Mouse (Mus musculus) stomach, postnatal 0 days (tissue): ENCODE data around the gene Dock8.

Experiments used
- CTCF ChIP-seq: IDR thresholded peaks from 2 replicates; pipeline ENCODE4 v1.5.1; 2016; ENCODE audit warnings: antibody characterized with exemption, low read depth, mild to moderate bottlenecking, moderate library complexity
- EP300 ChIP-seq: optimal IDR thresholded peaks from 2 replicates; pipeline ENCODE3; 2016; ENCODE audit warnings: antibody characterized with exemption

- TF ChIP-seq EP300 (no peak), CTCF (no peak)
These were observed 146.8 kb downstream of the Dock8 start for GRCm38 (mm10) chr19:25146122-25146521.
